Mouse (Mus musculus): Measurements from ENCODE around the gene Camkv. TPM values are rescaled to one million over a fixed set of nuclear protein-coding genes. Genes with fewer than 3 reads are reported as not detected.

The Camkv gene
- polyA plus RNA-seq, 1 experiment: 0.08 TPM

GRCm38 (mm10) chr9:107981684-107982605, 46.5 kb downstream of the Camkv start:
- H3K36me3 ChIP-seq (ENCODE audit: control insufficient read depth, insufficient read depth, low read length): peaks cover 38% of the 10 kb centered on the region
- TF ChIP-seq POLR2A (IDR thresholded peaks at IDR 0.05; ENCODE audit: low read depth, low read length) (no peak), CTCF (IDR thresholded peaks at IDR 0.05; ENCODE audit: extremely low read depth, insufficient read depth, insufficient read length, insufficient replicate concordance) (no peak)
- WGBS: 34% methylated on average over 7 of the region's 7 CpGs
- no peaks in the 10 kb centered on the region for H3K27me3 ChIP-seq (ENCODE audit: control insufficient read depth, insufficient read depth, low read length)
- peak overlapping the region; percentile 83 for H3K27ac ChIP-seq (ENCODE audit: insufficient read depth, low read length)
- peaks cover 34% of the 10 kb centered on the region for H3K4me1 ChIP-seq (ENCODE audit: control insufficient read depth, insufficient read depth, insufficient read length)
- no peak overlapping the region for H3K4me3 ChIP-seq (ENCODE audit: extremely low read depth, insufficient read depth, insufficient read length)
- no peak for DNase-seq (ENCODE audit: low read depth in 1 of 2, low spot score in 2 of 2)

GRCm38 (mm10) chr9:107982681-107983346, 47.3 kb downstream of the Camkv start, which contains the start of gene Gm20661:
Gene Gm20661, plus strand, starts transcription at chr9:107983058.
- Histone ChIP-seq H3K27ac (ENCODE audit: insufficient read depth, low read length) (peak within 1 kb of the TSS; percentile 83), H3K4me1 (ENCODE audit: control insufficient read depth, insufficient read depth, insufficient read length) (peaks cover 34% of the 10 kb centered on the region), H3K27me3 (ENCODE audit: control insufficient read depth, insufficient read depth, low read length) (no peaks in the 10 kb centered on the region), H3K4me3 (ENCODE audit: extremely low read depth, insufficient read depth, insufficient read length) (no peak within 1 kb of the TSS), H3K36me3 (ENCODE audit: control insufficient read depth, insufficient read depth, low read length) (peaks cover 30% of the 10 kb centered on the region)
- DNase-seq (ENCODE audit: low read depth in 1 of 2, low spot score in 2 of 2): peak in 1 of 2 experiments; percentile 38
- 16% methylated on average over 14 of the region's 14 CpGs for WGBS
- TF ChIP-seq POLR2A (IDR thresholded peaks at IDR 0.05; ENCODE audit: low read depth, low read length): no peak
- TF ChIP-seq CTCF (IDR thresholded peaks at IDR 0.05; ENCODE audit: extremely low read depth, insufficient read depth, insufficient read length, insufficient replicate concordance): no peak

GRCm38 (mm10) chr9:107983421-107983890, 48.0 kb downstream of the Camkv start:
- DNase-seq (ENCODE audit: low read depth in 1 of 2, low spot score in 2 of 2): peak in 1 of 2 experiments; percentile 59
- no peaks in the 10 kb centered on the region for H3K27me3 ChIP-seq (ENCODE audit: control insufficient read depth, insufficient read depth, low read length)
- peaks cover 27% of the 10 kb centered on the region for H3K36me3 ChIP-seq (ENCODE audit: control insufficient read depth, insufficient read depth, low read length)
- peaks cover 34% of the 10 kb centered on the region for H3K4me1 ChIP-seq (ENCODE audit: control insufficient read depth, insufficient read depth, insufficient read length)
- H3K4me3 ChIP-seq (ENCODE audit: extremely low read depth, insufficient read depth, insufficient read length): no peak overlapping the region
- WGBS: 16% methylated on average over 4 of the region's 4 CpGs
- TF ChIP-seq POLR2A (IDR thresholded peaks at IDR 0.05; ENCODE audit: low read depth, low read length) (no peak), CTCF (IDR thresholded peaks at IDR 0.05; ENCODE audit: extremely low read depth, insufficient read depth, insufficient read length, insufficient replicate concordance) (no peak)
- peak overlapping the region; percentile 83 for H3K27ac ChIP-seq (ENCODE audit: insufficient read depth, low read length)

GRCm38 (mm10) chr9:107984052-107984753, 48.7 kb downstream of the Camkv start:
- H3K4me3 ChIP-seq (ENCODE audit: extremely low read depth, insufficient read depth, insufficient read length): peak overlapping the region; percentile 79; the same call in 1 of the 2 replicates
- WGBS: 32% methylated on average over 19 of the region's 19 CpGs
- H3K36me3 ChIP-seq (ENCODE audit: control insufficient read depth, insufficient read depth, low read length): peaks cover 20% of the 10 kb centered on the region
- no peak for DNase-seq (ENCODE audit: low read depth in 1 of 2, low spot score in 2 of 2)
- peak overlapping the region; percentile 83 for H3K27ac ChIP-seq (ENCODE audit: insufficient read depth, low read length)
- TF ChIP-seq POLR2A (IDR thresholded peaks at IDR 0.05; ENCODE audit: low read depth, low read length): no peak
- TF ChIP-seq CTCF (IDR thresholded peaks at IDR 0.05; ENCODE audit: extremely low read depth, insufficient read depth, insufficient read length, insufficient replicate concordance): no peak
- H3K4me1 ChIP-seq (ENCODE audit: control insufficient read depth, insufficient read depth, insufficient read length): peaks cover 34% of the 10 kb centered on the region
- no peaks in the 10 kb centered on the region for H3K27me3 ChIP-seq (ENCODE audit: control insufficient read depth, insufficient read depth, low read length)

GRCm38 (mm10) chr9:107984754-107985055, 49.2 kb downstream of the Camkv start:
- no peak for TF ChIP-seq CTCF (IDR thresholded peaks at IDR 0.05; ENCODE audit: extremely low read depth, insufficient read depth, insufficient read length, insufficient replicate concordance)
- TF ChIP-seq POLR2A (IDR thresholded peaks at IDR 0.05; ENCODE audit: low read depth, low read length): no peak
- Histone ChIP-seq H3K4me3 (ENCODE audit: extremely low read depth, insufficient read depth, insufficient read length) (peak overlapping the region; percentile 79; the same call in 1 of the 2 replicates), H3K4me1 (ENCODE audit: control insufficient read depth, insufficient read depth, insufficient read length) (peaks cover 34% of the 10 kb centered on the region), H3K27me3 (ENCODE audit: control insufficient read depth, insufficient read depth, low read length) (no peaks in the 10 kb centered on the region), H3K27ac (ENCODE audit: insufficient read depth, low read length) (peak overlapping the region; percentile 82), H3K36me3 (ENCODE audit: control insufficient read depth, insufficient read depth, low read length) (peaks cover 15% of the 10 kb centered on the region)
- no peak for DNase-seq (ENCODE audit: low read depth in 1 of 2, low spot score in 2 of 2)
- WGBS: 23% methylated on average over 9 of the region's 9 CpGs
